29 mouse cellular contexts compared by ENCODE assay signal in the genomic region with DNA sequence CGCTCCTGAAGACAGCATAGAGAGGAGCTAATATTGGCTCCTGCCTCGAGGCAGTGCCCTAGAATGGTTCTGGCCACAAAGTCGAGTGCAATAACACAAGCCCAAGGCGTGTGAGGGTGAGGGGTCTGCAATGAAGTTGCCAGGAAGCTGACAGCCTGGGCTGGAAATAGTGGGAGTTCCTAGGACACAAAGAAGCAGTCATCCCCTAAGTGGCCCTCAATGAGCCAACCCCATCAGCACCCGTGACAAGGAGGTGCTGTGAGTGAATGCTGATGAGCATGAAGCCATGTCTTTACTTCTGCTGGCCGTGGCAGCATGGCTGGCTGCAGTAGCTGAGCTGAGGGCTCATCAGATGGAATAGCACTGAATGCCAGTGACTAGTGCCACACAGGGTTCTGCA. TPM values are rescaled to one million over a fixed set of nuclear protein-coding genes. Genes with fewer than 3 reads are reported as not detected.
"Had no signal": no experiment of that assay in that cellular context is flagged by ENCODE, and none has a peak within 500 bp of the region (broad histone marks: within the 10 kb centered on the region; RNA-seq: fewer than 3 reads in every experiment).

No protein-coding gene starts in this region.

- H3K27ac ChIP-seq: kidney, embryonic 15.5 days; left cerebral cortex, adult 2 months; limb, embryonic 10.5 days; limb, embryonic 13.5 days; liver, embryonic 12.5 days; liver, embryonic 15.5 days; lung, embryonic 15.5 days; stomach, postnatal 0 days had no signal

- H3K36me3 ChIP-seq: kidney, embryonic 15.5 days; limb, embryonic 10.5 days; limb, embryonic 13.5 days; liver, embryonic 12.5 days; liver, embryonic 15.5 days; lung, embryonic 15.5 days had no signal

- H3K4me3 ChIP-seq: kidney, embryonic 15.5 days; left cerebral cortex, adult 2 months; limb, embryonic 10.5 days; limb, embryonic 13.5 days; liver, embryonic 12.5 days; liver, embryonic 15.5 days; lung, embryonic 15.5 days; myocyte had no signal

- DNase-seq: kidney, adult 11 months; kidney, adult 8-10 months; kidney, postnatal 10 days; kidney, postnatal 36 days; layer of hippocampus, postnatal 36 days; liver; lung, adult 18-20 months; lung, postnatal 10 days; lung, postnatal 36 days; midbrain, embryonic 14.5 days; right cerebral cortex, adult 18-20 months; right cerebral cortex, postnatal 14 days; right cerebral cortex, postnatal 4 days; thymus, adult 2 months; thymus, postnatal 14 days; thymus, postnatal 4 days had no signal

- H3K9ac ChIP-seq: kidney, embryonic 15.5 days; liver, embryonic 12.5 days; liver, embryonic 15.5 days; lung, embryonic 15.5 days had no signal

- H3K4me1 ChIP-seq: liver, embryonic 12.5 days; liver, embryonic 15.5 days had no signal

- H3K9me3 ChIP-seq: kidney, embryonic 15.5 days; limb, embryonic 10.5 days; limb, embryonic 13.5 days; liver, embryonic 12.5 days; liver, embryonic 15.5 days; lung, embryonic 15.5 days had no signal

- H3K27me3 ChIP-seq: kidney, embryonic 15.5 days; limb, embryonic 13.5 days; lung, embryonic 15.5 days had no signal

- H3K4me2 ChIP-seq: kidney, embryonic 15.5 days; limb, embryonic 13.5 days; liver, embryonic 12.5 days; liver, embryonic 15.5 days; lung, embryonic 15.5 days had no signal

RNA-seq across cellular contexts. Expression of a gene that starts 58.5 kb away (rescaled TPM):
- total RNA-seq: layer of hippocampus, postnatal 10 days; layer of hippocampus, postnatal 36 days; left cerebral cortex, postnatal 10 days; monocyte, adult 5-6 weeks had no signal
- polyA plus RNA-seq: liver, embryonic 12.5 days; liver, embryonic 15.5 days; lung, embryonic 15.5 days; midbrain, embryonic 14.5 days; myocyte; neural tube, embryonic 11.5 days; stomach, postnatal 0 days; thymus, adult 2 months had no signal
